Mouse (Mus musculus): Measurements from ENCODE around the gene Kcnk2.

DNA sequence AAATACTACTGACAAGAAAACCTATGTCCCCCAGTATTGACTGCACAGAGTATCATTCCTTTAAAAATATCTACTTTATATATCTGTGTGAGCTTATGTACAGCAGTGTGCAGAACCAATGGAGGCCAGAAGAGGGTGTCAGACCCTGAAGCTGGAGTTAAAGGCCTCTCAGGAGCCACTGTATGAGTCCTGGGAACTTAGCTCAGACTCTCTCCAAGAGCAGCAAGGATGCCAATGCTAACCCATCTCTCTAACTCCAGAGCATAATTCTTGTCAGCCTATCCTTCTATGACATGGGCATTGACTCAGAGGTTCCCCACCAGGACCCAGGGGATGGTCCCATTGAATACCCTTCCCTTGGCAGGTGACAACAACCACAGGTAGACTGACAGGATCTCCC, 148.4 kb downstream of the Kcnk2 start:
- TF ChIP-seq POLR2A (IDR thresholded peaks at IDR 0.05; ENCODE audit: borderline replicate concordance, extremely low read depth, low read depth, low read length): no peak
- no peak for TF ChIP-seq CTCF (IDR thresholded peaks at IDR 0.05; ENCODE audit: insufficient read depth, low read length)
